Mouse (Mus musculus): ENCODE results near the gene Klk15.

DNA sequence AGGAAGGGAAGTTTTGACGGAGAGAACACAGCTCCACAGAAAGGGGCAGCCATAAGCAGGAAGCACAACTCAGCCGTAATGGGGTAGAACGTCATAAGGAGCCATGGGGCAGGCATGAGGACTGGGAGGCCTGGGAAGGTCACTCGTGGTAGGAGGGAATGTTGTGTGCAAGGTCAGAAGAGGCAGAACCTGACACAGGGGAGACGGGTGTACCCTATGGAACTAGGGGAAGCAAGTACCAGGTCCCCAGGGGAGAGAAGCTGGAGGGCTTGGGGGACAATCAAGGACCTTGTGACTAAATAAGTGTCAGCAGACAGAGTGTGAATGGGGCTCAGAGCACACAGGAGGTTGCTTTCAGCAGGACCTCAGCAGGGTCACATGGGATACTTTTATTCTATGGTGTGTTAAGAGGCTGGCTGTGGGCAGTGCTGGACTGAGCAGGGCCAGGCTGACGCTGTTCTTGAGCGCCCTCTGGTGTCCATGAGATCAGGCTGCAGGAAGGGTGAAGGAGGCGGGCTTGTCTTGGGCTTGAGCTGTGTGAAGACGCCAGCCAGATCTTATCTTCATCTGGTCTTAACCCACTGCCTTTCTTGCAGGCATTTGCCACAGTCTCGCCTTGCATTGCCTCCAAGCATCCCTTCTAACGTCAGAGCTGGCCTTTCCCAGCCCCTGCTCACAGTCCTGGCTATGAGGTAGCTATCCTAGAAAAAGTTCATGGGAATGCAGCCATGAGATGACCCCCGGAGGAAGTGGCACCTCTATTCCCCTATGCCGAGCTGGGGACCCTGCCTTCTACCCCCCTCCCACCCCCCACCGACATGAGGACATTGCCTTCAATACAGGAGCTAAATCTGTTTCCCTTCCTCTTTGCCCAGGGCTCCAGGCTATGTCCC lies 13.7 kb upstream of the Klk15 start:
- TF ChIP-seq FLI1 (IDR thresholded peaks at IDR 0.05; ENCODE audit: low read length) (no peak), GATA1 (IDR thresholded peaks at IDR 0.05; ENCODE audit: borderline replicate concordance, low read length) (no peak)

Data from megakaryocyte, embryonic 14.5 days (primary cell).